Mouse (Mus musculus) neural tube, embryonic 13.5 days (tissue): ENCODE measurements around the gene Cdh8. TPM values are rescaled to one million over a fixed set of nuclear protein-coding genes. Genes with fewer than 3 reads are reported as not detected.
A peak's percentile ranks its signal among the peaks of the same experiment; 100 is the strongest.

Experiments
- ATAC-seq: fragments of 200-750 bp; cut with Nextera tagmentation; 2 replicates; pipeline ENCODE4 v1.8.0; 2017; ENCODE audit warnings: low read depth, mild to moderate bottlenecking, moderate TSS enrichment, moderate library complexity
- H3K27ac ChIP-seq: fragments of 300-500 bp; sonication (generic); replicated peaks from 2 replicates; pipeline ENCODE4 v1.5.1; 2015; ENCODE audit warnings: moderate library complexity, mild to moderate bottlenecking, inconsistent platforms
- H3K27me3 ChIP-seq: fragments of 300-500 bp; sonication (generic); 2 replicates; pipeline ENCODE4 v1.6.1; 2015; ENCODE audit warnings: mild to moderate bottlenecking, inconsistent platforms
- H3K36me3 ChIP-seq: fragments of 300-500 bp; sonication (generic); 2 replicates; pipeline ENCODE4 v1.6.1; 2015; ENCODE audit warnings: mild to moderate bottlenecking, inconsistent platforms
- H3K4me1 ChIP-seq: fragments of 300-500 bp; sonication (generic); replicated peaks from 2 replicates; pipeline ENCODE4 v1.6.1; 2015; ENCODE audit warnings: inconsistent platforms
- H3K4me2 ChIP-seq: fragments of 300-500 bp; sonication (generic); 2 replicates; pipeline ENCODE4 v1.6.1; 2015; ENCODE audit warnings: inconsistent platforms, mild to moderate bottlenecking, moderate library complexity
- H3K4me3 ChIP-seq: fragments of 300-500 bp; sonication (generic); 2 replicates; pipeline ENCODE4 v1.5.1; 2015; ENCODE audit warnings: mild to moderate bottlenecking, inconsistent platforms
- H3K9ac ChIP-seq: fragments of 300-500 bp; sonication (generic); 2 replicates; pipeline ENCODE4 v1.6.1; 2015; ENCODE audit warnings: moderate library complexity, mild to moderate bottlenecking, inconsistent platforms
- H3K9me3 ChIP-seq: fragments of 300-500 bp; sonication (generic); 2 replicates; pipeline ENCODE4 v1.6.1; 2016; ENCODE audit warnings: inconsistent platforms
- WGBS: fragments of 180-500 bp; shearing (Covaris S2); methylation state at CpG from one replicate; pipeline ENCODE4 v1.1.7; 2015; 5-methylcytosine and 5-hydroxymethylcytosine counted together
- polyA plus RNA-seq: library from polyadenylated mRNA; unstranded; fragments of >200 nt; fragmentation: Nextera tagmentation; extraction: Ambion mirVana; gene quantifications from 2 replicates; pipeline ENCODE4 v1.2.1, GENCODE M21; 2015

The Cdh8 gene
- polyA plus RNA-seq = 30.9 and 37.5 TPM in 2 replicates

GRCm38 (mm10) chr8:99415966-99416781 is at the start of gene Cdh8:
Gene Cdh8 (minus strand): TSS chr8:99416471.
- H3K27ac ChIP-seq = peak within 1 kb of the TSS; percentile 82
- peak within 1 kb of the TSS; percentile 76 for H3K9ac ChIP-seq
- peak; percentile 79 for ATAC-seq
- H3K4me3 ChIP-seq = peak within 1 kb of the TSS; percentile 60
- peak within 1 kb of the TSS; percentile 95 for H3K4me2 ChIP-seq
- H3K27me3 ChIP-seq = peaks cover 16% of the 10 kb centered on the region; the same call in 1 of the 2 replicates
- no peaks in the 10 kb centered on the region for H3K36me3 ChIP-seq
- H3K9me3 ChIP-seq = no peaks in the 10 kb centered on the region
- peaks cover 31% of the 10 kb centered on the region for H3K4me1 ChIP-seq
- under 1% methylated on average over 58 of the region's 58 CpGs for WGBS

DNA sequence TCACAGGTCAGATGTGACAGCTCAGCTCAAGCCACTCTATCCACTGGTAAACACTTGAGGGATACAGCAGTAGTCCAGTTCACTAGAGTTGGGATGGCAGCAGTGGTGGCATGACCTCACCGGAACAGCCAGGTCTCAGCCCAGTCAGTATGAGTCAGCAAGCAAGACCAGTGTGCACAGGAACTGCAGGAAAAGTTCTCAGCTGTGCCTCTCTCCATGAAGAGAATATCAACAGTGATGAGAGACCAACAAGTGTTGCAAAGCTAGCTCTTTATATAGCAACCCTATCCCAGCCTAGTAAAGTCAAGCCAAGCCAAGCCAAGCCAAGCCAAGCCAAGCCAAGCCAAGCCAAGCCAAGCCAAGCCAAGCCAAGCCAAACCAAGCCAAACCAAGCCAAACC is 30.2 kb upstream of the Cdh8 start:
- no peak for ATAC-seq
- 97% methylated on average over 1 of the region's 1 CpGs for WGBS
- no peak overlapping the region for H3K4me2 ChIP-seq
- no peaks in the 10 kb centered on the region for H3K27me3 ChIP-seq
- H3K9me3 ChIP-seq = no peaks in the 10 kb centered on the region
- H3K4me1 ChIP-seq = no peaks in the 10 kb centered on the region
- H3K36me3 ChIP-seq = no peaks in the 10 kb centered on the region
- no peak overlapping the region for H3K27ac ChIP-seq
- H3K4me3 ChIP-seq = no peak overlapping the region
- no peak overlapping the region for H3K9ac ChIP-seq

GRCm38 (mm10) chr8:99425901-99426300 is 9.6 kb upstream of the Cdh8 start:
- Histone ChIP-seq H3K4me3 (no peak overlapping the region), H3K36me3 (no peaks in the 10 kb centered on the region), H3K27me3 (no peaks in the 10 kb centered on the region), H3K4me1 (peaks cover 6% of the 10 kb centered on the region; the same call in 1 of the 2 replicates), H3K9me3 (no peaks in the 10 kb centered on the region), H3K4me2 (no peak overlapping the region), H3K9ac (no peak overlapping the region), H3K27ac (no peak overlapping the region)
- ATAC-seq = no peak
- WGBS = 83% methylated on average over 4 of the region's 4 CpGs

- ATAC-seq = no peak
- no peak overlapping the region for H3K27ac ChIP-seq
- 19% methylated on average over 7 of the region's 7 CpGs for WGBS
Observed at GRCm38 (mm10) chr8:99421516-99421915, 5.2 kb upstream of the Cdh8 start.

DNA sequence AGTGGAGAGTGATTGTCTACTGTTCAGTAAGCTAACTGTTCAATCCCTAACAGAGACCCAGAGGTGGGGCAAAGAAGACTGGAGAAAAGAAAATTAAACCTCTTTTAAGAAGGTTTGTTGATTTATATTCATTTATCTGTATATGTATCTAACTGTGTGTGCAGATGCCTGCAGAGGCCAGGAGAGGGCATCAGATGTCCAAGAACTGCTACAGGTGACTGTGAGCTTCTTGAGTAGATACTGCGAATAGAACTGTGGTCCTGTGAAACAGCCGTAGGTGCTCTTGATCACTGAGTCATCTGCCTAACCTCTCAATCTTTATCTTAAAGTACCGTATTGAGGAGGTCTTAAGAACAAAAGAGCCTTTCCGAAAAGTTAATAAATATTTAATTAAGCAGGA is 3.5 kb upstream of the Cdh8 start:
- Histone ChIP-seq H3K4me2 (no peak overlapping the region), H3K4me1 (peaks cover 27% of the 10 kb centered on the region), H3K9ac (no peak overlapping the region), H3K9me3 (no peaks in the 10 kb centered on the region), H3K27ac (no peak overlapping the region), H3K36me3 (no peaks in the 10 kb centered on the region), H3K27me3 (peaks cover 16% of the 10 kb centered on the region; the same call in 1 of the 2 replicates), H3K4me3 (no peak overlapping the region)
- 83% methylated on average over 4 of the region's 4 CpGs for WGBS
- no peak for ATAC-seq

More at GRCm38 (mm10) chr8:99421516-99421915, 5.2 kb upstream of the Cdh8 start:
- no peaks in the 10 kb centered on the region for H3K9me3 ChIP-seq
- no peak overlapping the region for H3K9ac ChIP-seq
- 0 out of 2 replicates have a peak overlapping the region, but pooled peaks have one; percentile 2 for H3K4me3 ChIP-seq
- H3K36me3 ChIP-seq = no peaks in the 10 kb centered on the region
- peak overlapping the region; percentile 41 for H3K4me2 ChIP-seq
- H3K27me3 ChIP-seq = peaks cover 8% of the 10 kb centered on the region; the same call in 1 of the 2 replicates
- H3K4me1 ChIP-seq = peaks cover 13% of the 10 kb centered on the region

- Histone ChIP-seq H3K4me3 (peak overlapping the region; percentile 60), H3K36me3 (no peaks in the 10 kb centered on the region), H3K4me1 (peaks cover 38% of the 10 kb centered on the region), H3K9ac (peak overlapping the region; percentile 76), H3K27me3 (peaks cover 16% of the 10 kb centered on the region; the same call in 1 of the 2 replicates), H3K9me3 (no peaks in the 10 kb centered on the region), H3K4me2 (peak overlapping the region; percentile 95), H3K27ac (no peak overlapping the region; the same call in 1 of the 2 replicates)
- WGBS = 33% methylated on average over 7 of the region's 7 CpGs
- no peak for ATAC-seq
Observed at GRCm38 (mm10) chr8:99417456-99417855, 1.2 kb upstream of the Cdh8 start.

GRCm38 (mm10) chr8:99415076-99415965 is 950 bp downstream of the Cdh8 start:
- no peaks in the 10 kb centered on the region for H3K36me3 ChIP-seq
- no peaks in the 10 kb centered on the region for H3K9me3 ChIP-seq
- H3K27me3 ChIP-seq = peaks cover 16% of the 10 kb centered on the region; the same call in 1 of the 2 replicates
- H3K4me2 ChIP-seq = peak overlapping the region; percentile 95
- H3K27ac ChIP-seq = peak overlapping the region; percentile 82
- ATAC-seq = peak; percentile 57
- peaks cover 31% of the 10 kb centered on the region for H3K4me1 ChIP-seq
- H3K9ac ChIP-seq = peak overlapping the region; percentile 76
- WGBS = under 1% methylated on average over 48 of the region's 48 CpGs
- peak overlapping the region; percentile 60 for H3K4me3 ChIP-seq

DNA sequence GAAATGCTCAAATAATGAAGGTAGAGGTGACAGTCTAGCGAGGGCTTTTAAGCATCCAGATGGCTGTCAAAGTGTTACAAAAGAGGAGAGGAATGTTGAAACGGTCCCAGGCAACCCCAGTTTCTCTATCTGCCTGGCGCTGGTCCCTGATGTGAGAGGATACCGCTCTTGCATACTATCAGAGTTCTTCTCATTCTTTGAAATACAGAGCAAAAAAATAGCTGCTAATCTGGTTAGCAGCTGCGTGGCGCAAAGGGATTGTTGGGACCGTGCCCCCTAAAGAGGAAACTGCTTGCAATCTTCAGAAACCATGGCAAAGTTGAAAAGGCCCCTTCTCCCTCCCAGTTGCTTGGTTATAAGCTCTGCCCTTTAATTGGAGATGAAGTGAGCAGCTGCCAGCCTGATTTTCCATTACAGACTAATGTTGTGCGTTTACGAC is 1.8 kb downstream of the Cdh8 start:
- peak overlapping the region; percentile 76 for H3K9ac ChIP-seq

DNA sequence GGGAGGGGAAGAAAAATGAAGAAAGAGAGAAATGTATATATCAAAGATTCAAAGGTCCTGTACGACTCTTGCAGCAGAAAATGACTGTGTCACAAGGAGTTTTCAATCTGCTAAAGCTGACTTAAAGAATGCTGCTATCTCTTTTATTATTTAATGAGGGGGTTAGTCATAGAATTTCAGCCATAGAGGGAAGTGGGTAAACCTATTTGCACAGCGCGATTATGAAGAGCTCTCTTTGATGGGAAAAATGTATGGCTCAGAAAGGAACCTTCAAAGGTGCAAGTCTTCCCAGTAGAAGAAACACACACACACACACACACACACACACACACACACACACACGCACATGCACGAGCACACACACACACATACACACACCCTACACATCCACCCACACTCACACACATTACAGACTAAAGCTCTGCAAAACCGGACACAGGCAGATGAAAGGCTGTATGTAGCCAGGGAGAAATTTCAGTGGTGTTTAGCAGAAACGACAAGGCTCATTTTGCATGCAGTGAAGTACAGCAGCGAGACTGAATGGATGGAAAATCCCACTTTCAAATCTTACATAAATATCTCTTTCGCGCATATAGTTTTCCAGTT is 2.3 kb downstream of the Cdh8 start:
- peak overlapping the region; percentile 76 for H3K9ac ChIP-seq
- ATAC-seq = no peak

More for the DNA sequence above, 1.8 kb downstream of the Cdh8 start:
- no peaks in the 10 kb centered on the region for H3K9me3 ChIP-seq
- no peak; the same call in 1 of the 2 replicates for ATAC-seq
- H3K4me2 ChIP-seq = peak overlapping the region; percentile 95
- no peaks in the 10 kb centered on the region for H3K36me3 ChIP-seq
- H3K27me3 ChIP-seq = peaks cover 16% of the 10 kb centered on the region; the same call in 1 of the 2 replicates
- peak overlapping the region; percentile 82 for H3K27ac ChIP-seq
- peaks cover 31% of the 10 kb centered on the region for H3K4me1 ChIP-seq
- WGBS = 2% methylated on average over 9 of the region's 9 CpGs
- peak overlapping the region; percentile 60 for H3K4me3 ChIP-seq

GRCm38 (mm10) chr8:99393908-99394307 is 22.4 kb downstream of the Cdh8 start:
- ATAC-seq = no peak
- 74% methylated on average over 4 of the region's 4 CpGs for WGBS

More for the DNA sequence above, 2.3 kb downstream of the Cdh8 start:
- Histone ChIP-seq H3K27ac (peak overlapping the region; percentile 82), H3K36me3 (no peaks in the 10 kb centered on the region), H3K4me2 (peak overlapping the region; percentile 95), H3K27me3 (peaks cover 16% of the 10 kb centered on the region; the same call in 1 of the 2 replicates), H3K4me3 (peak overlapping the region; percentile 60), H3K9me3 (no peaks in the 10 kb centered on the region), H3K4me1 (peaks cover 31% of the 10 kb centered on the region)
- WGBS = 31% methylated on average over 10 of the region's 10 CpGs

DNA sequence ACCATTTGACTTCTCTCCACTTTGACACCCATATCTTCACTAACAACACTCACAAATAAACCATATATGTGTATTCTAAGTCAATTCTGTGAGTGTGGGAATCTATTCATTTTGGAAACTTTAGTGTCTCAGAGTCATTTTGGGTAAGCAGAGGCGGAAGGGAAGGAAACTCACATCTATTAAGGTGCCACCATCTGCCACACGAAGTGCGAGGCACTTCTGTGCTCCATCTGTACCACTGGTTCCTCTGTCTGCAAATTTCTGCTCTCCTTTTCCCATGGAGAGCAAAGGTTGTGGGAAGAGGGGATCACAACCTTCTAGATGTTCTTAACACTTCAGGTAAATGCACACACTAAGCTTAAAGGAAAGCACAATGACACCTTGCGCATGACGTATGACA is 46.2 kb downstream of the Cdh8 start:
- no peak overlapping the region for H3K4me3 ChIP-seq

More at GRCm38 (mm10) chr8:99393908-99394307, 22.4 kb downstream of the Cdh8 start:
- H3K9me3 ChIP-seq = no peaks in the 10 kb centered on the region
- no peak overlapping the region for H3K4me3 ChIP-seq
- H3K27ac ChIP-seq = no peak overlapping the region
- H3K27me3 ChIP-seq = no peaks in the 10 kb centered on the region
- H3K4me1 ChIP-seq = peaks cover under 1% of the 10 kb centered on the region; the same call in 1 of the 2 replicates
- H3K9ac ChIP-seq = no peak overlapping the region
- no peaks in the 10 kb centered on the region for H3K36me3 ChIP-seq
- H3K4me2 ChIP-seq = no peak overlapping the region

More for the DNA sequence above, 46.2 kb downstream of the Cdh8 start:
- Histone ChIP-seq H3K27me3 (no peaks in the 10 kb centered on the region), H3K4me1 (no peaks in the 10 kb centered on the region), H3K4me2 (no peak overlapping the region), H3K27ac (no peak overlapping the region), H3K9me3 (no peaks in the 10 kb centered on the region), H3K36me3 (no peaks in the 10 kb centered on the region), H3K9ac (no peak overlapping the region)
- ATAC-seq = no peak
- WGBS = 88% methylated on average over 5 of the region's 5 CpGs
